Mouse (Mus musculus) heart, adult 2 months (tissue): ENCODE data around the gene Hhex. TPM values are rescaled to one million over a fixed set of nuclear protein-coding genes. Genes with fewer than 3 reads are reported as not detected.

Experiments
- DNase-seq, 2 experiments: peaks; one replicate each; pipeline ENCODE4 v3.0.0; 2021
- H3K27ac ChIP-seq: fragments of 200-600 bp; 2 replicates; pipeline ENCODE4 v1.8.1; 2022
- H3K27me3 ChIP-seq: fragments of 200-500 bp; 2 replicates; pipeline ENCODE4 v1.6.1; 2012; ENCODE audit warnings: mild to moderate bottlenecking, low read length, inconsistent platforms, mixed read lengths; ENCODE audit not compliant: control insufficient read depth, insufficient read depth
- H3K36me3 ChIP-seq: fragments of 200-500 bp; 2 replicates; pipeline ENCODE4 v1.6.1; 2012; ENCODE audit warnings: low read length, inconsistent platforms; ENCODE audit not compliant: control insufficient read depth, insufficient read depth
- H3K4me1 ChIP-seq: fragments of 200-500 bp; 2 replicates; pipeline ENCODE4 v1.6.1; 2011; ENCODE audit warnings: low read length; ENCODE audit not compliant: control insufficient read depth, insufficient read depth
- H3K4me3 ChIP-seq: fragments of 200-600 bp; 2 replicates; pipeline ENCODE4 v1.8.1; 2022
- H3K79me2 ChIP-seq: fragments of 200-500 bp; replicated peaks from 2 replicates; pipeline ENCODE4 v1.6.1; 2012; ENCODE audit warnings: mild to moderate bottlenecking, inconsistent platforms, low read length, moderate library complexity, mixed read lengths; ENCODE audit not compliant: control insufficient read depth, insufficient read depth
- H3K9ac ChIP-seq: fragments of 200-500 bp; 2 replicates; pipeline ENCODE4 v1.6.1; 2012; ENCODE audit warnings: low read depth, mild to moderate bottlenecking, control low read depth, inconsistent platforms, low read length, mixed read lengths
- CTCF ChIP-seq: fragments of 200-600 bp; IDR thresholded peaks from 2 replicates; pipeline ENCODE4 v1.8.1; 2022; ENCODE audit warnings: antibody characterized with exemption, mild to moderate bottlenecking, moderate library complexity
- EP300 ChIP-seq: fragments of 200-500 bp; IDR thresholded peaks from 2 replicates; pipeline ENCODE4 v1.6.1; 2011; ENCODE audit warnings: low read depth, low read length, control low read depth; ENCODE audit not compliant: insufficient read depth
- POLR2A ChIP-seq: fragments of 200-500 bp; IDR thresholded peaks from 2 replicates; pipeline ENCODE4 v1.6.1; 2011; ENCODE audit warnings: mild to moderate bottlenecking, low read depth, low read length, control low read depth; ENCODE audit not compliant: insufficient read depth
- WGBS: fragments of 180-500 bp; shearing (Covaris S2); methylation state at CpG from one replicate; pipeline ENCODE4 v1.1.7; 2018; 5-methylcytosine and 5-hydroxymethylcytosine counted together
- intact Hi-C: fragments of 180-260 bp; cut with DNase I; formaldehyde crosslinking; loops from one replicate; pipeline ENCODE4 v1.15.1; 2025
- polyA plus RNA-seq: library from polyadenylated mRNA; depleted of rRNA; stranded (reverse); fragments of >200 nt; gene quantifications from 2 replicates; pipeline ENCODE4 v1.2.3, GENCODE M21; 2012
- total RNA-seq, 2 experiments: library from RNA; stranded (reverse); gene quantifications; 2 replicates each; pipeline ENCODE4 v1.2.3; 2021

Hhex gene
- total and polyA plus RNA-seq, 3 experiments: 2.2 to 4.2 (median 2.3) TPM

DNA sequence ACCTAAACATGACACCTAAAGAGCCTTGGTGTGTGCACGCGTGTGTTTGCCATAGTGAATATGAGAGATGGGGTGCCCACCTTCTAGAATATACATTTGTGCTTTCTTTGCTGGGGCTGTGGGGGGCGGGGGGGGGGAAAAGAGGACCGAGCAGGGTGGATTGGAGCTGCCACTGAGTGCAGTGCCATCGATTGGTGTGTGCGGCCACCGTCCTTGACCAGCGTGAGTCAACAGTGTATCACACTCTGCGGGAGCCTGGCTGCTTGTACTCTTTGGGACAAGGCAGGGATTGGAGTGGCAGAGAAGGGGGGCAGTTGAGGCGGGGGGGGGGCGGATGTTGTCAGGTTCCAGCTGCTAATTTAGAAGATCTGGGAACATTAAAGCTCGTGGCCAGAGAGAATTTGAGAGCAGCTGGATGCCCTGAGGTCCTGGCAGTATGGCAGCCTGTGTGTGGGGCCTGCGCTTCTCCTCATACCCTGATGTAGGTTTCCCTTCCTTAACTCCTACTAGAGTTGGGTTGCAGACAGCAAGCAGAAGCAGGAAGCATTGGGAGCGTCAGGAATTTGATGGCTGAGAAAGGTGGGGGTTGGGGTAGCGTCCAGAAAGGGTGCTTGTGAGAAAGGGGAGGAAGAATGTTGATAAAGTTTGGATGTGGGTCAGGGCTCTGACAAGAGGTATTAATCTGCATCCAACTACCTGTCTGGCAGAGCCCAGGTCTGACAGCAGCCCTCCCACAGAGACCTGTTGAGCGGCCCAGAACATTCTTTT lies 6.3 kb downstream of the Hhex start:
- TF ChIP-seq EP300: no peak
- TF ChIP-seq POLR2A: no peak
- no peak for TF ChIP-seq CTCF
- no peak overlapping the region for H3K9ac ChIP-seq
- intact Hi-C loops: no loop called here
- H3K27ac ChIP-seq: no peak overlapping the region
- no peaks in the 10 kb centered on the region for H3K79me2 ChIP-seq
- no peak for DNase-seq
- 81% methylated on average over 16 of the region's 16 CpGs for WGBS
- H3K36me3 ChIP-seq: no peaks in the 10 kb centered on the region
- H3K4me1 ChIP-seq: no peaks in the 10 kb centered on the region; the same call in 1 of the 2 replicates
- H3K27me3 ChIP-seq: no peaks in the 10 kb centered on the region
- H3K4me3 ChIP-seq: no peak overlapping the region

DNA sequence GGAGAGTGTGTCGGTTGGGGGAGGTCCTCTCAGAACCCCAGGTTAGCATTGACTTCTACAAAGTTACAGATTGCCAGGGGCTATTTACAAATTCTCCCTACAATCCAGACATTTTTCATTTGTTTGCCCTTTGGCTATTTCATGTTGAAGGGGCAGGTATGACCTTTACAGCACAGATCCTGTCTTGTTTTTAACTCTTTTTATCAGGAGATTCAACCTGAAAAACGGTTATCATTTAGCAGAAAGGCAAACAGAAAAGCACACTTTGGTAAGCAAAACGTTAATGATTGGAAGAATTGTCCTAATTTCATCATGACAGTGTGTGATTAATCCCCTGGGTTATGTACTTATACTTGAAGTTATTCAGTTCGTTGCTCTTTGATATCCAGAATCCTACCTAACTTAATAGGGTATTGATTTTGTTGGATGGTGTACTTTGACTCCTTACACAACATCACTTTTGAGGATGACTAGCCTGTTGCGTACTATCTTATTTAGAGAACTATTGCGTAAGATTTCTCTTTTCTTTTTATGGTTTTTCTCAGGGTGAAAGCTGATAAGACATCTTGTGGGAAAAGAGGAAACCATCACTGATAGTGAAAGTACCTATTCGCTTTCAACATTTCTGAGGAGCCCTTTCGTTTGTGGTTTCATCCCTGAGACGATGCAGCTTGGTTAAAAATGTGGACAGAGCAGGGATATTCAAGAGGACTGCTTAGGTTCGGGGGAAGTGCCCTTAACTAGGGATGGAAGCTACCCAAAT lies 8.1 kb downstream of the Hhex start:
- no peak overlapping the region for H3K27ac ChIP-seq
- H3K4me1 ChIP-seq: no peaks in the 10 kb centered on the region; the same call in 1 of the 2 replicates
- intact Hi-C loops: no loop called here
- no peaks in the 10 kb centered on the region for H3K36me3 ChIP-seq
- H3K9ac ChIP-seq: no peak overlapping the region
- H3K79me2 ChIP-seq: no peaks in the 10 kb centered on the region
- no peaks in the 10 kb centered on the region for H3K27me3 ChIP-seq
- WGBS: 72% methylated on average over 10 of the region's 10 CpGs
- H3K4me3 ChIP-seq: no peak overlapping the region
- TF ChIP-seq POLR2A (no peak), CTCF (no peak), EP300 (no peak)
- DNase-seq: no peak

DNA sequence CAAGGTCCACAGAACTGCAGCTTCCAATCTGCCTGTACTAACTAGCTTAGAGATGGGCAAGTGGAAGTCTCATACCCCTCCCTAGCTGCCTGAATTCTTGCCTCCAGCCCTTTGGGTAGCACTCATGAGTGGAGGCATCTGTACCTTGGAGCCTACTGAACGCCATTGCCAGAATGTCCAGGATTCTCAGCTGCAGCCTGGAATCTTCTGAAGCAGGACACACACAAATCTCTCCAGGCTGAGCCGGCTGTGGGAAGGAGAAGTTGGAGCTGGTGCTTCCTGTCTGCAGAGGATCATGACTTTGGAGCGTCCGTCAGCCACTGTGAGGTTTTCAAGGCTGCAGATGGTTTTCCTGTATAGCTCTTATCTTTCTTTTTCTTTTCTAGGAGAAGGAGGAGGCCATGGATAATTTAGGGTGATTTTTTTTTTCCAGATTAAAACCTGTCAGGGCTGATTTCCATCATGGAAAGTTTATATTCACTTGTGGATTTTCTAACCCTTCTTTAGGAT lies 9.1 kb downstream of the Hhex start:
- intact Hi-C loops: no loop called here
- no peak overlapping the region for H3K9ac ChIP-seq
- H3K27me3 ChIP-seq: no peaks in the 10 kb centered on the region
- no peak for DNase-seq
- TF ChIP-seq CTCF: no peak
- TF ChIP-seq POLR2A: no peak
- no peak for TF ChIP-seq EP300
- H3K36me3 ChIP-seq: no peaks in the 10 kb centered on the region
- no peak overlapping the region for H3K27ac ChIP-seq
- H3K79me2 ChIP-seq: no peaks in the 10 kb centered on the region
- no peaks in the 10 kb centered on the region; the same call in 1 of the 2 replicates for H3K4me1 ChIP-seq
- 23% methylated on average over 4 of the region's 4 CpGs for WGBS
- no peak overlapping the region for H3K4me3 ChIP-seq

DNA sequence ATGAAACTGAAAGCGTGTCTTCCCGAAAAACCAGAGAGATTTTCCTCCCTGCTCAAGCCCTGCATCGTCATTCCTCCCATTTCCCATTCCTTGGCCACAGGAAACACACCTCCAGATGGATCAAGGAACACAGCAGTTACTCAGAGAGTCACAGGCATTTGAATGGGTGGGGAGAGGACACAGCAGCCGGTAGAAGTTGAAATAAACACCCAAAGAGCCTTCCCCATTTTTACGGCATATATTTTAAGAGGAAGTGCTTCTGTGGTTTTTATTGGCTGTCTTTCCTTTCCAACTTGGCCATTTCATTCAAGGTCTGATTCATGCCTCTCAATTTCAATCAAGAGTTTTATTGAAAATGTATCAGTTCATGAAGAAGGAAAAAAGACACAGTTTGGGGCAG lies 13.6 kb downstream of the Hhex start:
- Histone ChIP-seq H3K36me3 (no peaks in the 10 kb centered on the region), H3K27ac (no peak overlapping the region), H3K79me2 (no peaks in the 10 kb centered on the region), H3K9ac (no peak overlapping the region), H3K4me3 (no peak overlapping the region), H3K4me1 (no peaks in the 10 kb centered on the region; the same call in 1 of the 2 replicates), H3K27me3 (no peaks in the 10 kb centered on the region)
- no peak for DNase-seq
- intact Hi-C loops: no loop called here
- WGBS: 32% methylated on average over 5 of the region's 5 CpGs
- TF ChIP-seq CTCF (no peak), POLR2A (no peak), EP300 (no peak)

- intact Hi-C loops: no loop called here
- no peaks in the 10 kb centered on the region for H3K36me3 ChIP-seq
- H3K27me3 ChIP-seq: no peaks in the 10 kb centered on the region
- H3K27ac ChIP-seq: no peak overlapping the region
- H3K4me3 ChIP-seq: no peak overlapping the region
- H3K9ac ChIP-seq: no peak overlapping the region
- 91% methylated on average over 3 of the region's 3 CpGs for WGBS
- TF ChIP-seq POLR2A (no peak), CTCF (no peak), EP300 (no peak)
- no peak for DNase-seq
- H3K4me1 ChIP-seq: no peaks in the 10 kb centered on the region
- no peaks in the 10 kb centered on the region for H3K79me2 ChIP-seq
These were observed 14.6 kb downstream of the Hhex start for GRCm38 (mm10) chr19:37449246-37449645.
